Mouse (Mus musculus) stomach, embryonic 15.5 days (tissue): ENCODE results near the gene Pcmt1. TPM values are rescaled to one million over a fixed set of nuclear protein-coding genes. Genes with fewer than 3 reads are reported as not detected.

Experiments used
- ATAC-seq: fragments of 200-750 bp; cut with Nextera tagmentation; 2 replicates; pipeline ENCODE4 v1.8.0; 2017; ENCODE audit warnings: low read depth, moderate number of reproducible peaks, moderate TSS enrichment; ENCODE audit not compliant: insufficient read depth, low FRiP score
- H3K27ac ChIP-seq: fragments of 300-500 bp; sonication (generic); 2 replicates; pipeline ENCODE4 v1.5.1; 2015; ENCODE audit warnings: mild to moderate bottlenecking, inconsistent platforms
- H3K27me3 ChIP-seq: fragments of 300-500 bp; sonication (generic); replicated peaks from 2 replicates; pipeline ENCODE4 v1.6.1; 2015; ENCODE audit warnings: inconsistent platforms
- H3K36me3 ChIP-seq: fragments of 300-500 bp; sonication (generic); 2 replicates; pipeline ENCODE4 v1.6.1; 2015; ENCODE audit warnings: inconsistent platforms
- H3K4me1 ChIP-seq: fragments of 300-500 bp; sonication (generic); 2 replicates; pipeline ENCODE4 v1.6.1; 2015; ENCODE audit warnings: inconsistent platforms
- H3K4me2 ChIP-seq: fragments of 300-500 bp; sonication (generic); 2 replicates; pipeline ENCODE4 v1.6.1; 2015; ENCODE audit warnings: mild to moderate bottlenecking, inconsistent platforms
- H3K4me3 ChIP-seq: fragments of 300-500 bp; sonication (generic); replicated peaks from 2 replicates; pipeline ENCODE4 v1.5.1; 2015; ENCODE audit warnings: inconsistent platforms
- H3K9ac ChIP-seq: fragments of 300-500 bp; sonication (generic); 2 replicates; pipeline ENCODE4 v1.6.1; 2015; ENCODE audit warnings: inconsistent platforms
- H3K9me3 ChIP-seq: fragments of 300-500 bp; sonication (generic); 2 replicates; pipeline ENCODE4 v1.6.1; 2016; ENCODE audit warnings: inconsistent platforms
- WGBS: fragments of 180-500 bp; shearing (Covaris S2); methylation state at CpG from one replicate; pipeline ENCODE4 v1.1.7; 2015; 5-methylcytosine and 5-hydroxymethylcytosine counted together
- polyA plus RNA-seq: library from polyadenylated mRNA; unstranded; fragments of >200 nt; fragmentation: Nextera tagmentation; extraction: Ambion mirVana; gene quantifications from 2 replicates; pipeline ENCODE4 v1.2.1, GENCODE M21; 2015

Pcmt1 gene
- polyA plus RNA-seq, 1 experiment from 2014 or later, result 105 TPM

DNA sequence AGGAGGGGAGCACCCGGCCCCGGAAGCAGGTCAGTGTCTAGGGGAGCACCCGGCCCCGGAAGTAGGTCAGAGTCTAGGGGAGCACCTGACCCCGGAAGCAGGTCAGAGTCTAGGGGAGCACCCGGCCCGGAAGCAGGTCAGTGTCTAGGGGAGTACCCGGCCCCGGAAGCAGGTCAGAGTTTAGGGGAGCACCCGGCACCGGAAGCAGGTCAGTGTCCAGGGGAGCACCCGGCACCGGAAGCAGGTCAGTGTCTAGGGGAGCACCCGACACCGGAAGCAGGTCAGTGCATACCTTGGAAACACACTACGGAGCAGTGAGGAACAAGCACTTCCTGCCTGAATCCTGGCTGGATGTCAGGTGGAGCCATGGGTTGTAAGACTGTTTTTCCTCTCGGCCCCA, 72.3 kb downstream of the Pcmt1 start:
- no peak overlapping the region for H3K4me3 ChIP-seq
- H3K27me3 ChIP-seq, result no peaks in the 10 kb centered on the region
- H3K27ac ChIP-seq, result no peak overlapping the region
- H3K9ac ChIP-seq, result no peak overlapping the region
- WGBS, result 86% methylated on average over 17 of the region's 17 CpGs
- no peak overlapping the region for H3K4me2 ChIP-seq
- H3K36me3 ChIP-seq, result no peaks in the 10 kb centered on the region
- no peaks in the 10 kb centered on the region for H3K9me3 ChIP-seq
- no peak for ATAC-seq
- no peaks in the 10 kb centered on the region for H3K4me1 ChIP-seq

DNA sequence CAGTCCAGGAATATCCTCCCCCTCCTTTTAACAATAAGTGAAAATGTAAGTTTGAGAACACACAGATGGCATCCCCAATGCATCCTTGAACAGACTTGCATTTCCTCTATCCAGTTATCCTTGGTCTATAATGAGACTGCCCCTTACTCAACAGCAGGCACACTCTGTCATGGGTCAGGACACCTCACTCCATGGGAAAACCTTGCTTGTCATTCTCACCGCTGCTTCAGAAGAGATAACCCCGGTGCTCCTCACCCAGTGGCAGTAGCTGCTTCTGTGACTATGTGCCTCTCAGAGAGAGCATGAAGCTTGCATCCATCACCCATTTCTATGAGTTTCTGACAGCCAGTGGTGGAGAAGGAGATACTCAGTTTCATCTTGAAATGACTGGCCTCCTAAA, 74.5 kb downstream of the Pcmt1 start:
- no peak overlapping the region for H3K4me3 ChIP-seq
- H3K4me2 ChIP-seq, result no peak overlapping the region
- H3K27me3 ChIP-seq, result no peaks in the 10 kb centered on the region
- whole genome bisulfite sequencing, result 70% methylated on average over 2 of the region's 2 CpGs
- H3K4me1 ChIP-seq, result no peaks in the 10 kb centered on the region
- no peaks in the 10 kb centered on the region for H3K36me3 ChIP-seq
- no peaks in the 10 kb centered on the region for H3K9me3 ChIP-seq
- no peak overlapping the region for H3K27ac ChIP-seq
- H3K9ac ChIP-seq, result no peak overlapping the region
- no peak for ATAC-seq

DNA sequence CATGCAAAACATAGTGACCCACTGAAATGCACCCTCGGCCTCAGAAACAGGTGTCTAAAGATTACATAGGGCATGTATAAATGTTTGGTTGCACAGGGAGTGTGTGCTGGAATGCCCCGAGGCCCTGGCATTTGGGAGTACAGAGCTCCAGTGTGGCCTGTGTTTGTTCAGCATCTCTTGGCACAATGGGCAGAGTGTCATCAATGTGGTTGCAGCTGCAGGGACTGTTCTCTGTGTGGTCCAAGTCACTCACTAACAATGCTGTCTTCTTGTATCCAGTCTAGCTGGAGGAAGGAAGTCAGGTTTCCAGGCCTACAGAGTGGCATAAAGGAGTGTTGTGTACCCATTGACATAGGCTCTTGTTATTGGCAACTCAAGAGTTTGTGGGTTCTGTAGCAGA, 75.8 kb downstream of the Pcmt1 start:
- H3K4me3 ChIP-seq, result no peak overlapping the region
- no peak for ATAC-seq
- H3K4me2 ChIP-seq, result no peak overlapping the region
- H3K36me3 ChIP-seq, result no peaks in the 10 kb centered on the region
- H3K4me1 ChIP-seq, result no peaks in the 10 kb centered on the region
- H3K27me3 ChIP-seq, result no peaks in the 10 kb centered on the region
- H3K9ac ChIP-seq, result no peak overlapping the region
- no peaks in the 10 kb centered on the region for H3K9me3 ChIP-seq
- H3K27ac ChIP-seq, result no peak overlapping the region
- WGBS, result 68% methylated on average over 2 of the region's 2 CpGs

DNA sequence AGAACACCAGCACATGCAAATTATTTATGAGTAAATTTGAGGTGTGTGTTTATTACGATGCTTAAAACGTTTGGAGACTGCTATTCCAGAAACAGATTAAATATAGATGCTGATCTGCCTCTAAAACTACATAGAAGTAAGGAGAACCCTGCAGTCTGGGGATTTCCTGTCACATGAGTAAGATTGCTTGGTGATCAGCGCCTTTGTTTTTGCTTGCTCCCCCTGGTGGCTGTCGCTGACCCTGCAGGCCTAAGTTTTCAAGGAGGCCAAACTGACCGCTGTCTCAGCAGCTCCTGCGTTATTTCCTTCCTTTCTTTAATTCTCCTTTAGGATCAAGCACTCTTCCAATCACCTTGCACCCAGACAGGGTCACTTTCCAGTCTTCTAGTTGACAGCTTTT, 80.3 kb downstream of the Pcmt1 start:
- ATAC-seq, result no peak
- WGBS, result 11% methylated on average over 6 of the region's 6 CpGs
- H3K4me3 ChIP-seq, result no peak overlapping the region

DNA sequence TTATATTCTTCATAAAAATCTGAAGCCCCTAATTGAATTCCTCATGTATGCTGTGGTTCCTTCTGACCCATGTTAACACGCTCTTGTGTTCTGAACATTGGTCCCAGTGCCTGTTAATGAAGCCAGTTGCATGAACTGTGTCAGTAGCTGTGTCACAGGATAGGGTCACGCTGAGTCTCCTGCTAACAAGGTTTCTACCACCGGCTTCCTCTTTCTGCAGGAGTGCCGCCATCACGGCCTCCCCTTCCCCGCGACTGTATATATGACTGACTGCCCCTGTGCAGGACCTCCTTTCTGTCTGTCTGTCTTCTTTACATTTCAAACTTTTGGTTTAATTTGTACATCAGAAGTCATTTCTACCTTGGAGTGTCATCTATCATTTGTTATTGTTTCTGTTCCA, 82.8 kb downstream of the Pcmt1 start:
- Histone ChIP-seq H3K4me1 (no peaks in the 10 kb centered on the region), H3K27ac (no peak overlapping the region), H3K36me3 (no peaks in the 10 kb centered on the region), H3K9me3 (no peaks in the 10 kb centered on the region), H3K9ac (no peak overlapping the region), H3K4me2 (no peak overlapping the region), H3K27me3 (no peaks in the 10 kb centered on the region), H3K4me3 (no peak overlapping the region)
- WGBS, result 85% methylated on average over 7 of the region's 7 CpGs
- no peak for ATAC-seq

More for the DNA sequence above, 80.3 kb downstream of the Pcmt1 start:
- Histone ChIP-seq H3K4me2 (no peak overlapping the region), H3K27me3 (no peaks in the 10 kb centered on the region), H3K9ac (no peak overlapping the region), H3K9me3 (no peaks in the 10 kb centered on the region), H3K4me1 (no peaks in the 10 kb centered on the region), H3K36me3 (no peaks in the 10 kb centered on the region), H3K27ac (no peak overlapping the region)

DNA sequence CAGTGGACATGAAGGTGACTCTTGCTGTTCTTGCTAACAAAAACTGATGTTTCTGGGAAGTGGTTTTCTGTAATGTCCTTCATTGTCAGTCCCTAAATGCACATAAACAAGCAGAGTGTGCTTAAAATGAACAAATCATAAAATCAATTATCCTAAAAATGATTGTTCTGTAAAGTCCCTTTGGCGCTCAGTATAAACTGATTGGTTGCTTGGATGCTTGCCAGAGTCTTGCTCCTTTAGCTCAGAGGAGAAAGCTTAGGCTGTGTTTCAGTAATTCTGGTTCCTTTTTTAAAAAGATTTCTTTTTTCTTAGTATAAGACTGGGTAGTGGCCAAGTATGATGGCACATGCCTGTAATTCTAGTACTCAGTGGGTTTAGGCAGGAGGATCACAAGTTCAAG, 84.7 kb downstream of the Pcmt1 start:
- WGBS, result 45% methylated on average over 1 of the region's 1 CpGs
- Histone ChIP-seq H3K36me3 (no peaks in the 10 kb centered on the region), H3K27me3 (no peaks in the 10 kb centered on the region), H3K9me3 (no peaks in the 10 kb centered on the region), H3K4me1 (no peaks in the 10 kb centered on the region), H3K9ac (no peak overlapping the region), H3K4me2 (no peak overlapping the region), H3K27ac (no peak overlapping the region), H3K4me3 (no peak overlapping the region)
- no peak for ATAC-seq

DNA sequence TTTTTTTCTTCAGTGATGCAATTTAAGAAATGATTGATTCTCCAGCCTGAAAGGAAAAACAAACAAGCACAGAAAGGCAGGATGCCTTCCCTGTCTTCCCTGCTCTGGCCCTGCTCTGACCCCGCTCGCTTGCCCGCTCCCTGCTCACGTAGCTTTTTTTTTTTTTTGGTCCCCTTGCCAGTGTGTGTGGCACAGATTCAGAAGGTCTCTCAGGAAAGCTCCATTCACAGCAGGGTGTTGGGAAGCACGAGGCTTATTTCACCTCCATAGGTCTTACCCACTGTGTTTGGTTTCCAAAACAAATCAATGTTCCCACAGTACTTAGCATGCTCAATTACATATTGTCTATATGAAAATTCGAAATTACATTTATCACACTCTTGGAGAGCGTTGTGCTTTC, 86.1 kb downstream of the Pcmt1 start:
- no peak for ATAC-seq
- Histone ChIP-seq H3K9ac (no peak overlapping the region), H3K36me3 (no peaks in the 10 kb centered on the region), H3K4me3 (no peak overlapping the region), H3K27me3 (peaks cover 5% of the 10 kb centered on the region; the same call in 1 of the 2 replicates), H3K4me1 (peaks cover 9% of the 10 kb centered on the region), H3K27ac (no peak overlapping the region), H3K9me3 (no peaks in the 10 kb centered on the region), H3K4me2 (no peak overlapping the region)
- 24% methylated on average over 7 of the region's 7 CpGs for WGBS

DNA sequence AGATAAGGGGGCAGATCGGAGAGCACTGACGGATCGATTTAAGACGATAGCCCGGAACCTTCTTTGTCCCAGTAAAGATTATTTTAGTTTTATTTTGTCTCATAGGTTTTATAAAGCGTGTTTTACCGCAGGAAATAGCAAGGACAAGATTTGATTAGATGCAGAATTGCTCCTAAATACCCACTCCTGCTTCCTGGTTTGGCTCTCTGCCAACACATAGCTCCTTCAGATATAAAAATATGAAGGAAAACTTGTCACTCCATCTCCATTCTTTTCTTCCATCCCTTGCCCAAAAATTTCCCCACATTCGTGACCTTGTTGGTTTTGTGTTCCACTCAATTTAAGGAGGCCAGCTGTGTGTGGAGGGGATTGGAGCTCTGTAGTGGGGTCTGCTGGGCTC, 90.1 kb downstream of the Pcmt1 start:
- no peak overlapping the region for H3K27ac ChIP-seq
- H3K4me3 ChIP-seq, result peak overlapping the region; percentile 70
- ATAC-seq, result no peak
- peak overlapping the region; percentile 100 for H3K4me2 ChIP-seq
- H3K27me3 ChIP-seq, result peaks cover 5% of the 10 kb centered on the region; the same call in 1 of the 2 replicates
- WGBS, result 6% methylated on average over 8 of the region's 8 CpGs
- no peaks in the 10 kb centered on the region for H3K36me3 ChIP-seq
- no peak overlapping the region for H3K9ac ChIP-seq
- H3K4me1 ChIP-seq, result peaks cover 9% of the 10 kb centered on the region
- H3K9me3 ChIP-seq, result no peaks in the 10 kb centered on the region

DNA sequence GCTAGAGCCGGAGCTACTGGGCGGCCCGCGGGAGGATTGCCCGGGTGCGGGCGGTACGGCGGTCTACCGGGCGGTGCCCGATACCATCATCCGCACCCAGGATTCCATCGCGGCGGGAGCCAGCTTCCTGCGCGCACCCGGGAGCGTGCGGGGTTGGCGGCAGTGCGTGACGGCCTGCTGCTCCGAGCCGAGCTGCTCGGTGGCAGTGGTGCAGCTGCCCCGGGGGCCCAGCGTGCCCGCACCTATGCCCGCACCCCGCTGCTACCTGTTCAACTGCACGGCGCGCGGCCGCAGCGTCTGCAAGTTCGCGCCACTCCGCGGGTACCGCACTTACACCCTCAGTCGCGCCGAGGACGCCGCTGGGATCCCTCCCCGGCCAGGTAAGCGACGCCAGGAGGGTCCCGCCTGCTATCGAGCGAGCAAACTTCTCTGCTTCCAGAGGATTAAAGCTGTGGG, 90.7 kb downstream of the Pcmt1 start:
- no peak overlapping the region for H3K27ac ChIP-seq
- peak overlapping the region; percentile 100 for H3K4me2 ChIP-seq
- peak overlapping the region; percentile 30; the same call in 1 of the 2 replicates for H3K9ac ChIP-seq
- H3K9me3 ChIP-seq, result no peaks in the 10 kb centered on the region
- 0 out of 2 replicates have a peak, but pooled peaks have one; percentile 20 for ATAC-seq
- H3K4me1 ChIP-seq, result peaks cover 9% of the 10 kb centered on the region
- no peaks in the 10 kb centered on the region for H3K36me3 ChIP-seq
- peak overlapping the region; percentile 70 for H3K4me3 ChIP-seq
- whole genome bisulfite sequencing, result under 1% methylated on average over 54 of the region's 54 CpGs
- peaks cover 5% of the 10 kb centered on the region; the same call in 1 of the 2 replicates for H3K27me3 ChIP-seq

DNA sequence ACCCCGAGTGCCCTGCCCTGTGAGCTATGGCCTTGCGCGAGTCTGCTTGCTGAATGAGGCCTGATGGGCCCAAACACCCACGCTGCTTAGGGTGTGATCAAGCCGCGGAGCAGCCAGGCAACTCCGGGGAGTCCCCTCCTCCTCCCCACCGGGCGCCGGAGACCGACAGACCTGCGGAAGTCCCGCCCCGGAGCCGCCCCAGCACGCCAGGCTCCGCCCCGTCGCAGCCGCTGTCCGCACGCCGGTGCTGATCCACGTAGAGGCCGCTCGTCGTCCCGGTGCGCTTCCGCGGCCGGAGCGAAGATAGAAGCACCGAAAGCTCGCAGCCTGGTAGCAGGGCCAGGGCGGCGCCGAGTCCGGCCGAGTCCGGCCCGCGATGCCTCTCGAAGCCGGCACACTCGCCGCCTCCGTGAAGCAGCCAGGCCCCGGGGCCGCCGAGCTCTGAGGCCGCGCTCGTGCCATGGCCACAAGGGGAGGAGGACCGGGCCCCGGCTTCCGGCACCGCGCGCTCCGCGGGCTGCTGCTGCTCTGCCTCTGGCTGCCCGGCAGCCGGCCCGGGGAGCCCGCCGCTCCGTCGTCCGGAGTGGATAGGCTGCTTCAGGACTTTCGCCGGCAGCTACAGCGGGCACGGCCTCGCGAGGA, 91.2 kb downstream of the Pcmt1 start, which contains the start of gene Lrp11:
TSS of gene Lrp11 (plus strand) at position 209 of the 642 bp plus-strand sequence.
- peaks cover 9% of the 10 kb centered on the region for H3K4me1 ChIP-seq

DNA sequence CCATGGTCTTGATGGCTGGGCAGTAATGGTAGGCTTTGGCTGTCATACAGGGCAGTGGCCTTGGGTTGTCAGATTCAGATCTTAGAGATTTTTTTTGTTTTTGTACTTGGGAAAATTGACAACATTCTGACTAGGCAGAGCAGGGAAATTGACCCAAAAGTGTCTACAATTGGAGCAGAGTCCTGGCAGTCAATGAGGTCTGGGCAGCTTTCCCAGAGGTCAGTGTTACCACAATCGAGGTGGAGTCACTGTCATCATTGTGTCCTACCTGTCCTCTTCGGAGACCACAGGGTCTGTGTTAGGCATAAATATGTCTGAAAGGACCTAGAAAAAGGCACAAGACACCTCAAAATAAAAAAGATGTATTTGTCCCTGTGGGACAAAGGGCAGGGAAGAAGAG, 94.2 kb downstream of the Pcmt1 start:
- H3K9ac ChIP-seq, result no peak overlapping the region
- 72% methylated on average over 2 of the region's 2 CpGs for WGBS
- no peak for ATAC-seq
- H3K4me2 ChIP-seq, result no peak overlapping the region
- no peak overlapping the region for H3K4me3 ChIP-seq
- no peaks in the 10 kb centered on the region for H3K9me3 ChIP-seq
- H3K27me3 ChIP-seq, result peaks cover 5% of the 10 kb centered on the region; the same call in 1 of the 2 replicates
- peaks cover 9% of the 10 kb centered on the region for H3K4me1 ChIP-seq
- H3K27ac ChIP-seq, result no peak overlapping the region
- no peaks in the 10 kb centered on the region for H3K36me3 ChIP-seq

More for the DNA sequence above, 91.2 kb downstream of the Pcmt1 start, which contains the start of gene Lrp11:
- Histone ChIP-seq H3K27ac (no peak within 1 kb of the TSS), H3K9ac (peak within 1 kb of the TSS; percentile 48; the same call in 1 of the 2 replicates), H3K4me2 (peak within 1 kb of the TSS; percentile 100), H3K36me3 (no peaks in the 10 kb centered on the region), H3K4me3 (peak within 1 kb of the TSS; percentile 70), H3K27me3 (peaks cover 5% of the 10 kb centered on the region; the same call in 1 of the 2 replicates), H3K9me3 (no peaks in the 10 kb centered on the region)
- WGBS, result under 1% methylated on average over 75 of the region's 76 CpGs
- ATAC-seq, result peak; percentile 96

DNA sequence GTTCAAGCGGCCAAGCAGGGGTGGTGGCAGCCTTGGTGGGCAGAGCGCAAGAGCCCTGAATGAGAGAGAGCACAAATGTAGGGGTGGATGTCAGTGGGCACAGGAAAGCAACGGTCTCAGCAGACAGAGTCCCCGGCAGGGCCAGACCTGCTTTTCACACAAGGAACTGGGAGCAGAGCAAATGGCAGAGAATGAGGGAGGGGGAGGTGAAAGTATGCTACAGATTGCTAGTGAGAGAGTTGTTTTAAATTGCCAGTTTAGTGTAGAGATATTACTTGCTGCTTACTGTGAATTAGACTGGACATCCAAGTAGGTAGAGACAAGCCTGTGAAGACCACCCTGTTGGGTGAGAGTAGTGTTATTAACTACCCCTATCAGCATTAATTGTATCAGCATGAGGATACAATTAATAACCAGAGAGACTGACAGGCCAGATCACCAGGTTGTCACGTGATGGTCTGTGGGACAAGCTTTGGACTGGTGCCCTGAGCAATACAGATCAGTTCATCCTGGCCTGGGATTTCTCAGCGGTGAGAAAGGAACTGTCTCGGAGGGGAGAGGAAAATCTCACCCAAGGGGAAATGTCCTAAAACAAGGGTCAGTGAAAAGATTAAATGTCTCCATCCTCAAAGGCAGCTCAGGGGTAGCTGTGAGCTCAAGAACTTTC, 97.9 kb downstream of the Pcmt1 start:
- no peak overlapping the region for H3K9ac ChIP-seq
- no peak overlapping the region for H3K27ac ChIP-seq
- no peak for ATAC-seq
- no peaks in the 10 kb centered on the region for H3K4me1 ChIP-seq
- 38% methylated on average over 7 of the region's 7 CpGs for WGBS
- H3K4me3 ChIP-seq, result no peak overlapping the region
- no peaks in the 10 kb centered on the region for H3K27me3 ChIP-seq
- H3K9me3 ChIP-seq, result no peaks in the 10 kb centered on the region
- no peaks in the 10 kb centered on the region for H3K36me3 ChIP-seq
- H3K4me2 ChIP-seq, result no peak overlapping the region
